Mouse (Mus musculus): ENCODE measurements at regions not wholly inside any gene's neighbourhood (a gene's known extent, or its start where the extent isn't known, plus 50 kb on each side); places are given as distances from the start of the nearest gene placed in this dataset.

DNA sequence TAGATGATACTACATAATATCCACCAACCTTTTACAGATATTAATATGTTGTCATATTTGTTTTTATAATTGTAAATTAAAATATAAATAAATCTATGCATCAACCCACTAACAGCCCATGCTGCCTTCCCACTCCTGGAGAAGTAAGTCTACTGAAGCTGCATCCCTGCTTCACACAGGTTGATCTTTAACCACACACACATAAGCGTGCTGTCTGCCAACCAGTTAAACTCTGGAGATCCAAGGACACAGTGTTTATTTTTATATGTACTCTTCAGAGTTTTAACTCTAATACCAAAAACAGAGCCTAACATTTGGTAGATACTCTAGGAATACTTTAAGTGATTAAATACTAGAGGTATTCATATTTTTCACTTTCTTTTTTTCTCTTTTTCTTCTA, 133.9 kb upstream of the Ahr start:
- no peak overlapping the region for H3K4me3 ChIP-seq (replicated peaks in 1 of 3; ENCODE audit: low read depth in 2 of 3, low read length in 2 of 3, poor library complexity in 1 of 3)

DNA sequence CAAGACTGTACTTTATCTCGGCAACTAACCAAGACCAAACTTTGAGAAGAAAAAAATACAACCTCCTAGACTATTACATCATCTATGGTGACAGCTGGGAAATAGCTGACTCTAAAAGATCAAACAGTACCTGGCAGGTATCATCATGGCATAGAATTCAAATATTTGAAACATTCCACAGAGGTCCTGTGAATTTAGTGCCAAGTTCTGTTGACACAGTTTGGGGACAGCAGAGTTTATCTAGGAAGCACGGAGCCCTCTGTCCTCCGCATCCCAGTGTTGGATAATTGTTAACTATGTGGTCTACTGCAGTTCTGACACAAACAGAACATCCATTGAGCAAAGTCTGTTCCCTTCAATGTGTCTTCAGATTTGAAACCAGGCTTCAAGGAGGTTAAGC, 132.9 kb upstream of the Ahr start:
- no peak overlapping the region for H3K4me3 ChIP-seq (replicated peaks in 1 of 3; ENCODE audit: low read depth in 2 of 3, low read length in 2 of 3, poor library complexity in 1 of 3)
- no peak overlapping the region for H3K9ac ChIP-seq (ENCODE audit: insufficient read depth, low read depth)
- TF ChIP-seq POLR2AphosphoS2 (IDR thresholded peaks at IDR 0.05; ENCODE audit: low read depth, low read length) (no peak), IRF4 (IDR thresholded peaks at IDR 0.05; ENCODE audit: low read depth, low read length) (no peak), PAX5 (IDR thresholded peaks at IDR 0.05; ENCODE audit: low read length) (no peak), UBTF (IDR thresholded peaks at IDR 0.05; ENCODE audit: low read depth, low read length) (no peak), ELF1 (IDR thresholded peaks at IDR 0.05; ENCODE audit: low read depth, low read length) (no peak), SMC3 (IDR thresholded peaks at IDR 0.05; ENCODE audit: low read depth, low read length) (no peak), ZKSCAN1 (IDR thresholded peaks at IDR 0.05; ENCODE audit: borderline replicate concordance, low read depth, low read length) (no peak), JUND (conservative IDR thresholded peaks at IDR 0.05; ENCODE audit: low read depth, low read length) (no peak), HCFC1 (IDR thresholded peaks at IDR 0.05; ENCODE audit: low read depth, low read length) (no peak), TCF12 (IDR thresholded peaks at IDR 0.05; ENCODE audit: low read depth, low read length) (no peak), CTCF (conservative IDR thresholded peaks at IDR 0.05 in 1 of 2, IDR thresholded peaks at IDR 0.05 in 1 of 2; ENCODE audit: low read depth in 2 of 2, low read length in 2 of 2) (no peak)
- H3K79me2 ChIP-seq (replicated peaks; ENCODE audit: control insufficient read depth, extremely low read depth, insufficient read depth, poor library complexity, severe bottlenecking) = no peaks in the 10 kb centered on the region
- no peaks in the 10 kb centered on the region for H3K27me3 ChIP-seq (replicated peaks)
- dilution Hi-C loops (cut with MboI; ENCODE audit: extremely low pct_ligation_motif_present, extremely low pct_unique_long_range_greater_than_20kb, low sequenced_read_pairs) (no loop called here), in situ Hi-C loops (cut with MboI; ENCODE audit: low pct_ligation_motif_present, low pct_unique_long_range_greater_than_20kb, low sequenced_read_pairs) (no loop called here)
- H3K36me3 ChIP-seq (replicated peaks in 1 of 2; ENCODE audit: control insufficient read depth in 1 of 2, insufficient read depth in 1 of 2, low read length in 1 of 2) = no peaks in the 10 kb centered on the region
- H3K4me2 ChIP-seq (ENCODE audit: insufficient read depth, low read depth, poor library complexity, severe bottlenecking) = no peak overlapping the region
- no peak for DNase-seq (ENCODE audit: extremely low read depth)
- H3K4me1 ChIP-seq (ENCODE audit: control insufficient read depth in 1 of 2, insufficient read depth in 2 of 2) = no peaks in the 10 kb centered on the region
- H3K27ac ChIP-seq (ENCODE audit: insufficient read depth, low read depth) = no peak overlapping the region
- H3K9me3 ChIP-seq (replicated peaks; ENCODE audit: low read length) = no peaks in the 10 kb centered on the region

More for the DNA sequence above, 133.9 kb upstream of the Ahr start:
- Histone ChIP-seq H3K9me3 (replicated peaks; ENCODE audit: low read length) (no peaks in the 10 kb centered on the region), H3K9ac (ENCODE audit: insufficient read depth, low read depth) (no peak overlapping the region), H3K27me3 (replicated peaks) (no peaks in the 10 kb centered on the region), H3K4me2 (ENCODE audit: insufficient read depth, low read depth, poor library complexity, severe bottlenecking) (no peak overlapping the region), H3K4me1 (ENCODE audit: control insufficient read depth in 1 of 2, insufficient read depth in 2 of 2) (no peaks in the 10 kb centered on the region), H3K79me2 (replicated peaks; ENCODE audit: control insufficient read depth, extremely low read depth, insufficient read depth, poor library complexity, severe bottlenecking) (no peaks in the 10 kb centered on the region), H3K27ac (ENCODE audit: insufficient read depth, low read depth) (no peak overlapping the region), H3K36me3 (replicated peaks in 1 of 2; ENCODE audit: control insufficient read depth in 1 of 2, insufficient read depth in 1 of 2, low read length in 1 of 2) (no peaks in the 10 kb centered on the region)
- no peak for DNase-seq (ENCODE audit: extremely low read depth)
- TF ChIP-seq ETS1 (conservative IDR thresholded peaks at IDR 0.05; ENCODE audit: low read depth, low read length) = no peak
- TF ChIP-seq USF2 (conservative IDR thresholded peaks at IDR 0.05; ENCODE audit: low read depth, low read length) = no peak
- no peak for TF ChIP-seq ELF1 (IDR thresholded peaks at IDR 0.05; ENCODE audit: low read depth, low read length)
- no peak for TF ChIP-seq POLR2AphosphoS2 (IDR thresholded peaks at IDR 0.05; ENCODE audit: low read depth, low read length)
- TF ChIP-seq ZC3H11A (IDR thresholded peaks at IDR 0.05; ENCODE audit: low read depth, low read length) = no peak
- in situ Hi-C loops (cut with MboI; ENCODE audit: low pct_ligation_motif_present, low pct_unique_long_range_greater_than_20kb, low sequenced_read_pairs) = no loop called here
- dilution Hi-C loops (cut with MboI; ENCODE audit: extremely low pct_ligation_motif_present, extremely low pct_unique_long_range_greater_than_20kb, low sequenced_read_pairs) = no loop called here

DNA sequence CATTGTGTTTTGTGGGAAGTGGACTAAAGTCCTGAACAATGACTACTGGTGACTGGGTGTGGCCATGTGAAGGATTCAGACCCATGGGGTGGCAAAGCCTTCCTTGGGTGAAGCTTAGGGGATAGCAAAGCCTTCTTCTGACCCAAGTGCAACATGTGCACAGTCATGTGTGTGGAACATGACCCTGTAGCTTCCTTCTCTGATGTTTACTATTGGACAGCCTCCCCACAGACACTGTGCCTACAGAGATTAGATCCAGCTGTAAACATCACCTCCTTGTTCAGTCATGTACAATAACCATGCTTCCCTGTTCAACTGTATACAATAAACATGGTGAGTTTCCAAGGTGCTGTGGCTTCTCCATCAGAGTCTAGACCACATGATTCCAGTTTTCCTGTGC, 132.4 kb upstream of the Ahr start:
- dilution Hi-C loops (cut with MboI; ENCODE audit: extremely low pct_ligation_motif_present, extremely low pct_unique_long_range_greater_than_20kb, low sequenced_read_pairs) (no loop called here), in situ Hi-C loops (cut with MboI; ENCODE audit: low pct_ligation_motif_present, low pct_unique_long_range_greater_than_20kb, low sequenced_read_pairs) (no loop called here)
- no peak overlapping the region for H3K4me2 ChIP-seq (ENCODE audit: insufficient read depth, low read depth, poor library complexity, severe bottlenecking)
- H3K36me3 ChIP-seq (replicated peaks in 1 of 2; ENCODE audit: control insufficient read depth in 1 of 2, insufficient read depth in 1 of 2, low read length in 1 of 2) = no peaks in the 10 kb centered on the region
- no peaks in the 10 kb centered on the region for H3K79me2 ChIP-seq (replicated peaks; ENCODE audit: control insufficient read depth, extremely low read depth, insufficient read depth, poor library complexity, severe bottlenecking)
- H3K9me3 ChIP-seq (replicated peaks; ENCODE audit: low read length) = no peaks in the 10 kb centered on the region
- no peak for DNase-seq (ENCODE audit: extremely low read depth)
- no peak overlapping the region for H3K4me3 ChIP-seq (replicated peaks in 1 of 3; ENCODE audit: low read depth in 2 of 3, low read length in 2 of 3, poor library complexity in 1 of 3)
- no peak overlapping the region for H3K27ac ChIP-seq (ENCODE audit: insufficient read depth, low read depth)
- no peaks in the 10 kb centered on the region for H3K27me3 ChIP-seq (replicated peaks)
- TF ChIP-seq EP300 (IDR thresholded peaks at IDR 0.05; ENCODE audit: low read length) (no peak), NELFE (IDR thresholded peaks at IDR 0.05; ENCODE audit: low read depth, low read length) (no peak), POLR2AphosphoS2 (IDR thresholded peaks at IDR 0.05; ENCODE audit: low read depth, low read length) (no peak), MAX (IDR thresholded peaks at IDR 0.05; ENCODE audit: low read length) (no peak)
- no peak overlapping the region for H3K9ac ChIP-seq (ENCODE audit: insufficient read depth, low read depth)
- H3K4me1 ChIP-seq (ENCODE audit: control insufficient read depth in 1 of 2, insufficient read depth in 2 of 2) = no peaks in the 10 kb centered on the region

All from CH12.LX (cell line).